Mouse (Mus musculus) olfactory bulb, adult 2 months (tissue): ENCODE data around the gene 4933428G20Rik.

Experiments
- CTCF ChIP-seq: fragments of 200-500 bp; IDR thresholded peaks from 2 replicates; pipeline ENCODE4 v1.5.1; 2012; ENCODE audit warnings: low read depth, mild to moderate bottlenecking, low read length, moderate library complexity; ENCODE audit not compliant: insufficient read depth
- POLR2A ChIP-seq: fragments of 200-500 bp; IDR thresholded peaks from 2 replicates; pipeline ENCODE4 v1.6.1; 2012; ENCODE audit warnings: mild to moderate bottlenecking, low read depth, low read length, moderate library complexity; ENCODE audit not compliant: insufficient read depth

- TF ChIP-seq POLR2A = no peak
- TF ChIP-seq CTCF = peak; percentile 37; the same call in 1 of the 2 replicates
Observed at GRCm38 (mm10) chr11:97476334-97477095, 23.6 kb downstream of the 4933428G20Rik start.
